Mouse (Mus musculus): Measurements from ENCODE around the gene Pdpk1. TPM values are rescaled to one million over a fixed set of nuclear protein-coding genes. Genes with fewer than 3 reads are reported as not detected.

Pdpk1 gene
- total RNA-seq, 2 experiments from 2014 or later, result 41.0 to 45.2 TPM

DNA sequence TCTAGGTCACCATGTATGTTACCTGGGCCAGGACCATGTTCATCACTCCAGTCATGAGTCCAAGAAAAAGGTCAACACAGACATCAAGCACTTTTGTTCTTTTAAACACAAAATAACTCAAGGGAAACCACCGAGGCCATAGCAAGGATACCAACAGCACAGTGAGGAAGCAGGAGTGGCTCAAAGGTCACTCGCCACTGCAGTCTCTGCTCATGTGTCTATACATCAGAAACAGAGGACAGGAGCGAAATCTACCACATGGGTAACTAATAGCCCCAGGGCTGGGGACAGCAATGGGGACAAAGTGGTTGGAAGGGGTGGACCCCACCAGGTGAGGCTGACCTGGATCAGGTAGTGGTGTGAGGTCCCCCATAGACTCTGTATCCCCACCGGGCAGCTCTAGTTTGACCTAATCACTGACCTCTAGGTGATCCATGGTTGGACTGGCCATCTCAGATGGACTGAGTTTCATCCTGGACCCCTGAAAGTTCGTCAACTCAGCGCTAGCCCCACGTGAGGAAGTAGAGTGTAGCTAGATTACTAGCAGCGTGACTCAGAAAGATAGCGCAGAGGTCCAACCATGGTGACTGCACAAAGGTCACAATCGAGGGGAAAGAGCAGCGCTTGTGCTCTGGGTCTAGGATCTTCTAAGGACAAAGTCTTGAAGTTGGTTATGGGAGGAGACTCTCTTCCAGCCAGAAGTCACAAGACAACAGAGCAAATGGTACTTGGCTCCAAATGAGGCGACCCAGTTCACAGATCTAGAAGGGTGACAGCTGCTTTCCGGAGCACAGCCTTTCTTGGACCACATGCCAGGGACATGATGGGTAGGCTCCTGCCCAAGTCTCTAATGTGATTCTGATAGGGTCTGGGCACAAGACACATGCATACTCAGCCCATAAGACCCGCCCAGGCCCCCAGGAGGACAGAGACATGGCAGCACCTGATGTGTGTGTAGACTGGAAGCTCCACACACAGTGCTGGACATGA, 93.8 kb downstream of the Pdpk1 start:
- no peak for DNase-seq
- intact Hi-C loops (cut with DNase I), result no loop called here

DNA sequence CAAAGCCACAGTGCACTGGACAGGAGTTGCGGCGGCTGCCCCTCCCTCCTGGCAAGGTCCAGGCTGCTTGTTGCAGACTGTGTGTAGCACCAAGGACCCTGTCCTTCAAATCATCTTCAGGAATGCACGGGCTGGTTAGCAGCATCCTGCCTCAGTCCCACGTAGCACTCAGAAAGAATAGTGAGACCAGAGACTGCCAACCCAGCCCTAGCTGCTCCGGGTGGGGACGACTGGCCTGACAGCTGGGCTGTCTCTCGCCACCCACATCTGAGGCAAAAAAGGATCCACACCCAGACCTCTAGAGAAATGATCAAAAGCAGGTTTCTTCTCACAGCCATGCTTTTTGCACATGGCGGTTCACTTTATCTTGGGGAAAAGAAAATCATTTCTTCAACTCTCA, 101.7 kb downstream of the Pdpk1 start:
- intact Hi-C loops (cut with DNase I), result no loop called here
- DNase-seq, result no peak

GRCm38 (mm10) chr17:24048053-24048452, 102.7 kb downstream of the Pdpk1 start:
- DNase-seq, result no peak

GRCm38 (mm10) chr17:24046026-24046425, 104.7 kb downstream of the Pdpk1 start:
- no peak for DNase-seq
- intact Hi-C loops (cut with DNase I), result no loop called here

More at GRCm38 (mm10) chr17:24048053-24048452, 102.7 kb downstream of the Pdpk1 start:
- intact Hi-C loops (cut with DNase I), result no loop called here

- DNase-seq, result no peak
Measured at GRCm38 (mm10) chr17:24045608-24046007, 105.1 kb downstream of the Pdpk1 start.

DNA sequence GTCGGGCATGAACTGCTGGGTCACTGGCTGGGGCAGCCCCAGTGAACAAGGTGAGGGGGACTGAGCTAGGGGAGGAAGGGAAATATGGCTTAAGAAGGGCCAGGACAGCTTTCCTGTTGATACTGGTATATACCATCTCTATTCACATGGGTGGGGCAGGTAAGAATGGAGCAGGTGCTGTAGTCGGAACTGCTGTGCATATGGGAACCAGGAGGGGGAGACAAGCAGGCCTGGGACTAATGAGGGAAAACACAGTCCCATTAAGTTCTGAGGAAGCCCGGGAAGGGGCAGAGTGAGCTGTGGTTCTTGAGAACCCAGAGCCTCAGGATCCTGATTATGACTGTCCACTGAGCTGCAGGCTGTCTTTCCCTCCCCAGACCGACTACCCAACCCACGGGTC, 106.2 kb downstream of the Pdpk1 start:
- no peak for DNase-seq
- intact Hi-C loops (cut with DNase I), result no loop called here

More at GRCm38 (mm10) chr17:24045608-24046007, 105.1 kb downstream of the Pdpk1 start:
- intact Hi-C loops (cut with DNase I), result no loop called here

DNA sequence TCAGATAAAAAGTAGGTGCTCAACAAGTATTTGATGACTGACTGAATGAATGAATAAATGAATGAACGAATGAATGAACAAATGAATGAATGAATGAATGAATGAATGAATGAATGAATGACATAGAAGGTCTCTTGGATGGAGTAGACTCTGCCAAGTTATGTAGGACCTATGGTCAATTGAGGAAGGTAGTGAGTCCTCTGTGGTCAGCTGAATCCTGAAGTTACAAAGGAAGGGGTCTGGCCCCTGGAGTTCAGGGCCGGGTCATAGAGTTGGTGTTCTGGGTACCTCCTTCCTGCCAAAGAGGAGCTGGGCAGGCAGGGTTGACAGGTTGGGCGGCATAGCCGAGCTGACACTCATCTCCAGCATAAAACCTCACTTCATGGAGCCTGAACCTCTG, 112.9 kb downstream of the Pdpk1 start, which contains the start of gene Prss27:
Prss27 (plus strand) TSS at position 301 of the 400 bp plus-strand sequence.
- intact Hi-C loops (cut with DNase I), result no loop called here
- DNase-seq, result no peak

- DNase-seq, result no peak
- intact Hi-C loops (cut with DNase I), result no loop called here
Measured at GRCm38 (mm10) chr17:24037360-24037759, 113.4 kb downstream of the Pdpk1 start.

GRCm38 (mm10) chr17:24036954-24037353, 113.8 kb downstream of the Pdpk1 start:
- intact Hi-C loops (cut with DNase I), result no loop called here
- DNase-seq, result no peak

DNA sequence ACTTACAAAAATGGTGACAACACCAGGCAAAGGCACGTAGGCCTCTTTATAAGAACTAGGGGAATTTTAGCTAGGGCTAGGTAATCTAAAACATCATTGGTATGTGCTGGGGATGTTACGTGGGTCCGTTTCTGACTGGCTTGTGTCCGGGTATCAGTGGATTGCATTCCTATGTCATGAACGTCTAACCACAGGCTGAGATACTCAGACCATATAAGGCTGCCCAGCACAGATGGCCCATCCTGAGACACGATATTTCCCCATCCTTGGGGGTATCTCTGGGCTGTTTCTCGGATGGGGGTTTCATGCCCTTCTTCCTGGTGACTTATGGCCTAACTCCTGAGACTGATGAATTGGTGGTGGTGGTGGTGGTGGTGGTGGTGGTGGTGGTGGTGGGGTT, 115.6 kb downstream of the Pdpk1 start:
- intact Hi-C loops (cut with DNase I), result no loop called here
- DNase-seq, result no peak

DNA sequence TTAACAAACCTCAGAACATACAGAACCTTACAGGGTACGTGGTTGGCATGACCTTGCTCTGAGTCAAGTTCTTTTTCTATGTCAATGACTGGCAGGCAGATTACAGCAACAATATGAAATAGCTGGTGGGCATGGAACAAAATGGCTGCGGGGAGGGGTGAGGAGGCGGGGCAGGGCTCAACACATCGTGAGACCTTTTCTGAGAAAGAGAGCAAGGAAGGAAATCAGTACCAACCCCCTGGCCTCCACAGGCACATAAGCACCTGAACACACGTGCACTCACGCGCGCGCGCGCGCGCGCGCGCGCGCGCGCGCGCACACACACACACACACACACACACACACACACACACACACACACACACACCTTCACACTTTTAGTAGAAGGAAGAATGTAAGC, 120.2 kb downstream of the Pdpk1 start:
- intact Hi-C loops (cut with DNase I), result no loop called here
- no peak for DNase-seq

DNA sequence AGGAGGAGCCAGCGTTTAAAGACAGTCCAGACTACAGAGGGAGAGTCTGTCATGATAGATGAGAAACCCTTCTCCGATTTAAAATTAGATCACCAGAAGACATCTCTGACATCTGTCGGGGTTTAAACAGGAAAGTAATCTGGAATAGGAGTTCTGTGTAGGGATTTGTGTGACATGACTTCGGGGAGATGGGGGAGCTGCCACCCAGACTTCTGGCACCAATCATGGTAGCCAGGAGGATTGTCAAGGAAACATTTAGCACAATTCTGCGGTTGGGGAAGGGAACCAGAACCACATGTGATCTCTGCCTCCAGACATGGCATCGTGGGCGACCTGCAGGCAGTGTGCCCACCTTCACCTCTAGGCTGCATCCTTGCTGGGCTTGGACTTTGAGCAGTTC, 121.2 kb downstream of the Pdpk1 start:
- DNase-seq, result no peak
- intact Hi-C loops (cut with DNase I), result no loop called here

Other genes with a start within 250 kb of the Pdpk1 start
- gene Dcpp3, start 233.5 kb downstream of the Pdpk1 start, total RNA-seq (2021), result not detected
- not detected for gene Sbp, start 209.3 kb downstream of the Pdpk1 start, total RNA-seq (2021)
- not detected for gene Sbpl, start 195.7 kb downstream of the Pdpk1 start, total RNA-seq (2021)
- not detected for gene Prss30, start 170.4 kb downstream of the Pdpk1 start, total RNA-seq (2021)
- not detected for gene Prss22, start 152.8 kb downstream of the Pdpk1 start, total RNA-seq (2021)
- not detected for gene Prss27, start 112.8 kb downstream of the Pdpk1 start, total RNA-seq (2021)
- 10 to 100 TPM in 1 of 2 experiments, 1 to 10 TPM in 1; 8.8 to 11.4 TPM for gene Kctd5, start 77.4 kb downstream of the Pdpk1 start, total RNA-seq (2021)
- gene Amdhd2, start 12.8 kb upstream of the Pdpk1 start, total RNA-seq (2021), result 10 to 100 TPM; 10.8 to 15.0 TPM
- gene Atp6v0c, start 18.8 kb upstream of the Pdpk1 start, total RNA-seq (2021), result 100 to 1,000 TPM; 227 to 247 TPM
- 1 to 10 TPM; 8.4 to 9.4 TPM for gene Tbc1d24, start 54.6 kb upstream of the Pdpk1 start, total RNA-seq (2021)
- under 1 TPM; 0.58 to 0.68 TPM for gene Ntn3, start 58.6 kb upstream of the Pdpk1 start, total RNA-seq (2021)
- 1 to 10 TPM; 2.1 to 3.2 TPM for gene Tedc2, start 69.9 kb upstream of the Pdpk1 start, total RNA-seq (2021)
- 1 to 10 TPM in 1 of 2 experiments, under 1 TPM in 1; 0.92 to 1.1 TPM for gene Ccnf, start 100.6 kb upstream of the Pdpk1 start, total RNA-seq (2021)
- gene Abca17, start 200.1 kb upstream of the Pdpk1 start, total RNA-seq (2021), result under 1 TPM in 1 of 2 experiments, not detected in 1; 0.08 TPM
- gene Abca3, start 201.0 kb upstream of the Pdpk1 start, total RNA-seq (2021), result 10 to 100 TPM; 13.5 to 15.5 TPM